Mouse (Mus musculus): Measurements from ENCODE around the gene Pnpla6. TPM values are rescaled to one million over a fixed set of nuclear protein-coding genes. Genes with fewer than 3 reads are reported as not detected.

Pnpla6 gene
- total RNA-seq, 2 experiments from 2014 or later = 24.2 to 39.3 TPM

- no peak for DNase-seq
Observed at GRCm38 (mm10) chr8:3502217-3502616, 13.0 kb upstream of the Pnpla6 start.

- no peak for DNase-seq
Observed at GRCm38 (mm10) chr8:3507979-3508754, 7.0 kb upstream of the Pnpla6 start.

GRCm38 (mm10) chr8:3514681-3515247 is 420 bp upstream of the Pnpla6 start:
- DNase-seq = no peak

GRCm38 (mm10) chr8:3515771-3516417 is 710 bp downstream of the Pnpla6 start:
- DNase-seq = peak; percentile 60

GRCm38 (mm10) chr8:3516450-3517116 is 1.4 kb downstream of the Pnpla6 start:
- peak; percentile 93 for DNase-seq

- peak; percentile 38 for DNase-seq
Observed at GRCm38 (mm10) chr8:3517117-3517495, 1.9 kb downstream of the Pnpla6 start.

GRCm38 (mm10) chr8:3522007-3522697 is 7.0 kb downstream of the Pnpla6 start:
- DNase-seq = no peak

- no peak for DNase-seq
Observed at GRCm38 (mm10) chr8:3530816-3531215, 15.6 kb downstream of the Pnpla6 start.

GRCm38 (mm10) chr8:3531936-3532335 is 16.8 kb downstream of the Pnpla6 start:
- DNase-seq = no peak

- DNase-seq = no peak
Observed at GRCm38 (mm10) chr8:3536053-3536841, 21.1 kb downstream of the Pnpla6 start.

GRCm38 (mm10) chr8:3536940-3537339 is 21.8 kb downstream of the Pnpla6 start:
- no peak for DNase-seq

- no peak for DNase-seq
Observed at GRCm38 (mm10) chr8:3537666-3538065, 22.5 kb downstream of the Pnpla6 start.

GRCm38 (mm10) chr8:3539146-3539545 is 24.0 kb downstream of the Pnpla6 start:
- DNase-seq = no peak

GRCm38 (mm10) chr8:3540076-3540475 is 24.9 kb downstream of the Pnpla6 start:
- DNase-seq = no peak

- DNase-seq = no peak
Observed at GRCm38 (mm10) chr8:3546511-3546910, 31.3 kb downstream of the Pnpla6 start.

GRCm38 (mm10) chr8:3552240-3552639 is 37.1 kb downstream of the Pnpla6 start:
- DNase-seq = no peak

- DNase-seq = no peak
Observed at GRCm38 (mm10) chr8:3556114-3556513, 40.9 kb downstream of the Pnpla6 start.

GRCm38 (mm10) chr8:3567641-3568371 is 52.6 kb downstream of the Pnpla6 start, which contains the start of gene C330021F23Rik:
Gene C330021F23Rik, plus strand, starts transcription at chr8:3567990.
- no peak for DNase-seq

- DNase-seq = no peak
Observed at GRCm38 (mm10) chr8:3568378-3568777, 53.2 kb downstream of the Pnpla6 start.

GRCm38 (mm10) chr8:3569784-3570183 is 54.6 kb downstream of the Pnpla6 start:
- DNase-seq = no peak

- no peak for DNase-seq
Observed at GRCm38 (mm10) chr8:3574546-3574945, 59.4 kb downstream of the Pnpla6 start.

Measured in adrenal gland, postnatal 10 days (tissue).